Mouse (Mus musculus) liver, embryonic 15.5 days (tissue): ENCODE results near the gene Gm20538. TPM values are rescaled to one million over a fixed set of nuclear protein-coding genes. Genes with fewer than 3 reads are reported as not detected.
A peak's percentile ranks its signal among the peaks of the same experiment; 100 is the strongest.

Experiments
- ATAC-seq: fragments of 200-750 bp; cut with Nextera tagmentation; 2 replicates; pipeline ENCODE4 v1.8.0; 2017; ENCODE audit warnings: moderate number of reproducible peaks, mild to moderate bottlenecking, moderate library complexity; ENCODE audit not compliant: insufficient read depth
- H3K27ac ChIP-seq: fragments of 300-500 bp; sonication (generic); replicated peaks from 2 replicates; pipeline ENCODE4 v1.5.1; 2015; ENCODE audit warnings: mild to moderate bottlenecking, inconsistent platforms
- H3K27me3 ChIP-seq: fragments of 300-500 bp; sonication (generic); 2 replicates; pipeline ENCODE4 v1.6.1; 2015; ENCODE audit warnings: mild to moderate bottlenecking, inconsistent platforms
- H3K36me3 ChIP-seq: fragments of 300-500 bp; sonication (generic); replicated peaks from 2 replicates; pipeline ENCODE4 v1.6.1; 2015; ENCODE audit warnings: moderate library complexity, mild to moderate bottlenecking, inconsistent platforms
- H3K4me1 ChIP-seq: fragments of 300-500 bp; sonication (generic); replicated peaks from 2 replicates; pipeline ENCODE4 v1.6.1; 2015; ENCODE audit warnings: inconsistent platforms
- H3K4me2 ChIP-seq: fragments of 300-500 bp; sonication (generic); 2 replicates; pipeline ENCODE4 v1.6.1; 2015; ENCODE audit warnings: moderate library complexity, mild to moderate bottlenecking, inconsistent platforms
- H3K4me3 ChIP-seq: fragments of 300-500 bp; sonication (generic); replicated peaks from 2 replicates; pipeline ENCODE4 v1.5.1; 2015; ENCODE audit warnings: mild to moderate bottlenecking, inconsistent platforms
- H3K9ac ChIP-seq: fragments of 300-500 bp; sonication (generic); 2 replicates; pipeline ENCODE4 v1.6.1; 2015; ENCODE audit warnings: moderate library complexity, mild to moderate bottlenecking, inconsistent platforms
- H3K9me3 ChIP-seq: fragments of 300-500 bp; sonication (generic); replicated peaks from 2 replicates; pipeline ENCODE4 v1.6.1; 2016; ENCODE audit warnings: inconsistent platforms
- WGBS: fragments of 180-500 bp; shearing (Covaris S2); methylation state at CpG from one replicate; pipeline ENCODE4 v1.1.7; 2015; ENCODE audit warnings: mixed read lengths; ENCODE audit not compliant: insufficient replicate concordance; 5-methylcytosine and 5-hydroxymethylcytosine counted together
- polyA plus RNA-seq: library from polyadenylated mRNA; unstranded; fragments of >200 nt; fragmentation: Nextera tagmentation; extraction: Ambion mirVana; gene quantifications from 2 replicates; pipeline ENCODE4 v1.2.1, GENCODE M21; 2015

The Gm20538 gene
- polyA plus RNA-seq, 1 experiment from 2014 or later: not detected

DNA sequence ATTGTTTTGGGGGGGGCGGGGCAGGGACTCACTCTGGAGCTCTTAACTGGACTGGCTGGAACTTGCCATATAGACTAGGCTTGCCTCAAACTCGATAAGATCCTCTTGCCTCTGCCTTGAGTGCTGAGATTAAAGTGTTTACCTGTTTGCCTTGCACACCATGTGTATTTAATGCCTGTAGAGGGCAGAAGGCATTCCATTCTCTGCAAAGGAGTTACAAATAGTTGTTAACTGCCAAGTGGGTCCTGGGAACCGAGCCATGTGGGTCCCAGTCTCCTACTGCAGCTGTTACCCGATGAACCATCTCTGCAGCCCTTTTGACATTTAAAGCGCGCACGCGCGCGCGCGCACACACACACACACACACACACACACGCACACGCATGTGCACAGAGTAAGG lies 11.4 kb upstream of the Gm20538 start:
- peaks cover 22% of the 10 kb centered on the region for H3K4me1 ChIP-seq
- 88% methylated on average over 14 of the region's 14 CpGs for WGBS
- H3K4me3 ChIP-seq: peak overlapping the region; percentile 83; the same call in 1 of the 2 replicates
- no peak overlapping the region for H3K27ac ChIP-seq
- H3K9me3 ChIP-seq: no peaks in the 10 kb centered on the region
- peaks cover 1% of the 10 kb centered on the region; the same call in 1 of the 2 replicates for H3K27me3 ChIP-seq
- ATAC-seq: no peak
- peaks cover 41% of the 10 kb centered on the region for H3K36me3 ChIP-seq
- peak overlapping the region; percentile 81 for H3K4me2 ChIP-seq
- no peak overlapping the region for H3K9ac ChIP-seq

DNA sequence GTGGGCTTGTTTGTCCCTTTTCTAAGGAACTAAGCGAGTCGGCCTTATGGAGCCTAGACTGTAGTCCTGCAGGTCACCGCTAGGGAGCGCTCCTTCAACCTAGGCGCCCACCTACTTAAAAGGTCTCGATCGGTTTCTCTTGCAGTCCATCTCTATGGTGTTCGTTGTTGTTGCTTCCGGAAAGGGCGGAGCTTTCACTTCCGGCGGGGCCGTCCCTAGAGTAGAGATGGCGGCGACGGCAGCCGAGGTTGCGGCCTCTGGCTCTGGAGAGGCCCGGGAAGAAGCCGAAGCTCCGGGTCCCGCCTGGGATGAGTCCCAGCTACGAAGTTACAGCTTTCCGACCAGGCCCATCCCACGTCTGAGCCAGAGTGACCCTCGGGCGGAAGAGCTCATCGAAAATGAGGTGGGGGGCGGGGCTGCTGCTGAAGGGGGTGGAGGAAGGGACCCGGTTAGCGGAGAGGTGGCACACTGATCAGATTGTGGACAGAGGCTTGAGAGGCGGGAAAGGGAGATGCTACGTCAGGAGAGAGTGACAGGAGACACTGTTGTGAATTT lies 10.1 kb upstream of the Gm20538 start, which contains the start of gene Hif1an:
Gene Hif1an (plus strand): TSS at position 199 of the 555 bp plus-strand sequence.
- peak within 1 kb of the TSS; percentile 83 for H3K4me3 ChIP-seq

DNA sequence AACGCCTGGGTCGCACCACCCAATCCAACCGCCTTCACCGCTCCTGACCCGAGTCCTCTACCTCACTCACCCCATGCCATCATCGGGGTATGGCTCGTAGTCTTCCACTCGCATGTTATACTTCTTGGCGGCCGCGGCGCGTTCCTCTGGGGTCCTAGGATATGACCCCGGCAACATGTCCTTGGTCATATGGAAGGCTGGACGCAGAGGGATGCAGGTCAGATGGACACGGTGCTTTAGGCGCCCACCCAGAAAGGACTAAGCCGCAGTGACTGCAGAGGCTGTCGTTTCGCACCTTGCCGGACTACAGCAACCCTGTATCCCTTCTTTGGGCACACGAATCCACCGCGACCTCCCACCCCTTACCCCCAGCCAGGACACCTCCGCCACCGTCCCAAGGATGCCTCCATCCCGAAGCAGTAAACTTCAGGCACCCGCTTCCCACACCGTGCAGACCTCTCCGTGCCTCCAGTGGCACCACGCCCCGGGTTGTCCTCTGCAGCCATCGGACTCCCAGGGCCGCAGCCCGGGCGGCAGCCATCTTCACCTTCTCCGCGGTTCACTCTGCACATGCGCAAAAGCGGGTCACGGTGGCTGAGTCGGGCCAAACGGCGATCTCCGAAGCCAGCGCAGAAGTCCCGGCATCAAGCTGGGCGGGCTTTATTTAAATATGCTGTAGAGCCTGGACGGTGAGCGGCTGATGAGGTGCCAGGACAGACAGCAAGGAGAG lies 2.4 kb upstream of the Gm20538 start, which contains the start of gene Ndufb8:
Gene Ndufb8 (minus strand): TSS at position 580 of the 730 bp plus-strand sequence.
- Histone ChIP-seq H3K9me3 (no peaks in the 10 kb centered on the region), H3K36me3 (peaks cover 34% of the 10 kb centered on the region), H3K4me2 (peak within 1 kb of the TSS; percentile 84), H3K9ac (peak within 1 kb of the TSS; percentile 88), H3K27me3 (peaks cover 14% of the 10 kb centered on the region; the same call in 1 of the 2 replicates), H3K27ac (peak within 1 kb of the TSS; percentile 72), H3K4me3 (peak within 1 kb of the TSS; percentile 85), H3K4me1 (peaks cover 21% of the 10 kb centered on the region)
- under 1% methylated on average over 50 of the region's 50 CpGs for WGBS
- peak; percentile 88 for ATAC-seq

More for the DNA sequence above, 10.1 kb upstream of the Gm20538 start, which contains the start of gene Hif1an:
- Histone ChIP-seq H3K36me3 (peaks cover 29% of the 10 kb centered on the region), H3K27me3 (peaks cover 14% of the 10 kb centered on the region; the same call in 1 of the 2 replicates), H3K9ac (peak within 1 kb of the TSS; percentile 67), H3K27ac (peak within 1 kb of the TSS; percentile 84), H3K4me2 (peak within 1 kb of the TSS; percentile 81), H3K4me1 (peaks cover 22% of the 10 kb centered on the region), H3K9me3 (no peaks in the 10 kb centered on the region)
- peak; percentile 99 for ATAC-seq
- under 1% methylated on average over 33 of the region's 33 CpGs for WGBS

DNA sequence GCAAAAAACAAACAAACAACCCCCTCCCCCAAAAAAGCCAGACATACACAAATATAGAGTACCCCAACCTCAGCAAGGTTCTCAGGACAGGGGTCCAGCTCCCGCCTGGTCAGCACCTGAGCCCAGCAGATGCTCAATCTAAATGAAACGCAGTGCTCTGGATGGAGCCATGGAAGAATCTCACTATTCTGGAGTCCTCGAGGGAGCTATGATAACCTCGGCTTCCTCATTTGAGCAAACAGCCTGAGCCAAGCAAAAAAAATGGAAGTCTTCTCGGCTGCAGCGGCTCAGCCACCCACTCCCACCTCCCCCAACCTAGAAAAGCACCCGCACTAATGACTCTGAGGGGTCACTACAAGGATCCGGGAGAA lies 1.8 kb upstream of the Gm20538 start:
- Histone ChIP-seq H3K9ac (peak overlapping the region; percentile 88), H3K27me3 (peaks cover 14% of the 10 kb centered on the region; the same call in 1 of the 2 replicates), H3K4me3 (peak overlapping the region; percentile 85), H3K4me2 (peak overlapping the region; percentile 84), H3K36me3 (peaks cover 40% of the 10 kb centered on the region), H3K9me3 (no peaks in the 10 kb centered on the region), H3K4me1 (peaks cover 21% of the 10 kb centered on the region), H3K27ac (peak overlapping the region; percentile 72)
- WGBS: 1% methylated on average over 8 of the region's 8 CpGs
- no peak for ATAC-seq

DNA sequence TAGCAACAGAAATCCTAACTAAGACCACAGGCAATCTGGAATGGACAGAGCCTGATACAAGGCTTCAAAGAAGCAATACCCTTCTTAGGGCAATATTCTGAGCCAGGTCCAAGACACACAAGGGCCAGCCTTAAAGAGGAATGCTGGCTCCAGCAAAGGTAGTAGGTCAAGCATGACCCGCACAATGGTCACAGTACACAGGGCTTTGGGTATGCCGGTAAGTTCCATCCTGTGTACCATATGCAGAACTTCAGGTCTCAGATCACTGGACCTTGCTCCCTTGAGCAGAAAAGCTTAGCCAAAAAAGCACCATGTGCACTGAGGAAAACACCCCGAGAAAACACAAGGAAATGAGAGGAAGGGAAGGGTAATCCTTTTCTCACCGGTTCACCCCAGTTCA lies 655 bp upstream of the Gm20538 start:
- peaks cover 52% of the 10 kb centered on the region for H3K36me3 ChIP-seq

DNA sequence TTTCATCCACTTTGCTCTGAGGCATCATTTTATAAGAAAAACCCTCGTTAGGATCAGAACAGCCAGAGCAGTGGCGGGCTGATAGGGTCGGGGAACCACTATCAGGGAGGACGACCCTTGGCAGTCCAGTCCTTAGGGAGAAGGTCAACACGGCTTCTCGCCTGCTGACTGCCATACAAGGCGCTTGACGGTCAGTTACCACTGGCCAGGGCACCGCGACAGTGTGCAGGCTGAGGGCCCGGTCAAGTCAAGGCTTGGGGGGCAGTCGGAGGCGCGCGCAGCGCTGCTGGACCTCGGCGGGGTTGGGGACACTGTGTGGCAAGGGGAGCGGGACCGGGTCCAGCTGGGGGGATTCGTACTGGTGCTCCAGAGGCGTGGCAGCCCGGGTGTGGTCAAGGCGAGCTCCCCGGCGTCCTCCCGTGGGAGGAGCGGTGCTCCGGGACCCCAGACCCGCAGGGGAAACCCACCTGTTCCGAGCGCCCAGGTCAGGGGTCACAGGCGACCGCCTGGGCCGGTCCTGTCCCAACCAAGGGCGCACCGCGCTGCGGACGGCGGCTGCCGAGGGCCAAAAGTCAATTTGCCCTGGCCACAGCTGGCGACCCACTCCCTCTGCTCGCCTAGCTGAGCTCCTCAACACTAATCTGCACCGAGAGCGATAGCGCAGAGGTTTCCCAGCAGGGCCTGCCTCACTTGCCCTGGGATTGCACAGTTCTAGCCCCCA lies 7.2 kb downstream of the Gm20538 start, which contains the start of gene Sec31b:
Gene Sec31b (minus strand): TSS at position 544 of the 721 bp plus-strand sequence.
- H3K27ac ChIP-seq: no peak within 1 kb of the TSS
- peaks cover 26% of the 10 kb centered on the region; the same call in 1 of the 2 replicates for H3K27me3 ChIP-seq
- WGBS: under 1% methylated on average over 47 of the region's 47 CpGs
- H3K9me3 ChIP-seq: no peaks in the 10 kb centered on the region
- peak within 1 kb of the TSS; percentile 48 for H3K9ac ChIP-seq
- H3K36me3 ChIP-seq: peaks cover 30% of the 10 kb centered on the region
- peak within 1 kb of the TSS; percentile 61 for H3K4me3 ChIP-seq
- peaks cover 15% of the 10 kb centered on the region for H3K4me1 ChIP-seq
- peak within 1 kb of the TSS; percentile 86 for H3K4me2 ChIP-seq
- peak; percentile 42 for ATAC-seq

More for the DNA sequence above, 655 bp upstream of the Gm20538 start:
- Histone ChIP-seq H3K4me3 (no peak overlapping the region), H3K4me2 (no peak overlapping the region), H3K9ac (no peak overlapping the region), H3K9me3 (no peaks in the 10 kb centered on the region), H3K27ac (no peak overlapping the region), H3K4me1 (peaks cover 21% of the 10 kb centered on the region), H3K27me3 (peaks cover 6% of the 10 kb centered on the region; the same call in 1 of the 2 replicates)
- no peak for ATAC-seq
- WGBS: 81% methylated on average over 4 of the region's 4 CpGs

DNA sequence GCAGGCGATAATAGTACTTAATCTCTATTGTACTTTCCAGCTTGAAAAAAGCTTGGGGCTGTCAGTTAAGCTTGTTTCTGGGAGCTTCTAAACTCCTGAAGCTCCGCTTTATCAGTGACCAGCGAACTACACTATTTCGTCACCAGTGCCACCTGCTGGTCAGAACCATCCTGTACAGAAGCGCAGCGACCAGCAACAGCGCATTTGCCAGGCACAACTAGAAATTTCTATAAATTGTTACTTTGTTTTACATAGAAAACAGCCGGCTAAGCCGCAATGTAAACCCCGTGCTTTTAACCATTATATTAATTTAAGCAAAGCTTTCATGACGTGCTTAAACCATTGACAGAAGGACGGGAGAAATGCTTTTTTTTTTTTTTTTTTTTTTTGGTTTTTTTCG lies 7.9 kb downstream of the Gm20538 start:
- Histone ChIP-seq H3K9ac (no peak overlapping the region), H3K4me2 (peak overlapping the region; percentile 86), H3K9me3 (no peaks in the 10 kb centered on the region), H3K4me3 (peak overlapping the region; percentile 61), H3K36me3 (peaks cover 23% of the 10 kb centered on the region), H3K4me1 (peaks cover 15% of the 10 kb centered on the region), H3K27me3 (peaks cover 26% of the 10 kb centered on the region; the same call in 1 of the 2 replicates), H3K27ac (no peak overlapping the region)
- WGBS: under 1% methylated on average over 13 of the region's 13 CpGs
- no peak for ATAC-seq

DNA sequence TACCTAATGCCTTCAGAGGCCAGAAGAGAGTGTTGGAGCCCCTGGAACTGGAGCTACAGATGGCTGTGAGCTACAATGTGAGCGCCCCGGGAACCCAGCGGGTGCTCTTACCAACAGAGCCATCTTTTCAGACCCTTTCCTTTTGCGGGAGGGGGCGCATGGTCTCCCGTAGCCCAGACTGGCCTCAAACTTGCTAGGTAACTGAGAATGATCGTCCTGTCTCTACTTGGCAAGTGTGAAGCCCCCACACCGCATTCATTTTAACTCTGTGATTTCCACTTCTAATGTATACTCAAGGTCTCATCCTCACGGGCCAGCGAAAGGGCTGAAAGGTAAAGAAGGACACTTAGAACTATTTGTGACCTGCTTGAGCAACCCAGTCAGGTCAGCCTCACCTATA lies 8.3 kb downstream of the Gm20538 start:
- no peaks in the 10 kb centered on the region for H3K9me3 ChIP-seq
- no peak for ATAC-seq
- H3K9ac ChIP-seq: no peak overlapping the region
- WGBS: 65% methylated on average over 10 of the region's 10 CpGs
- H3K36me3 ChIP-seq: peaks cover 19% of the 10 kb centered on the region
- H3K4me1 ChIP-seq: peaks cover 15% of the 10 kb centered on the region
- peak overlapping the region; percentile 86 for H3K4me2 ChIP-seq
- no peak overlapping the region for H3K27ac ChIP-seq
- no peak overlapping the region for H3K4me3 ChIP-seq
- H3K27me3 ChIP-seq: peaks cover 26% of the 10 kb centered on the region; the same call in 1 of the 2 replicates

DNA sequence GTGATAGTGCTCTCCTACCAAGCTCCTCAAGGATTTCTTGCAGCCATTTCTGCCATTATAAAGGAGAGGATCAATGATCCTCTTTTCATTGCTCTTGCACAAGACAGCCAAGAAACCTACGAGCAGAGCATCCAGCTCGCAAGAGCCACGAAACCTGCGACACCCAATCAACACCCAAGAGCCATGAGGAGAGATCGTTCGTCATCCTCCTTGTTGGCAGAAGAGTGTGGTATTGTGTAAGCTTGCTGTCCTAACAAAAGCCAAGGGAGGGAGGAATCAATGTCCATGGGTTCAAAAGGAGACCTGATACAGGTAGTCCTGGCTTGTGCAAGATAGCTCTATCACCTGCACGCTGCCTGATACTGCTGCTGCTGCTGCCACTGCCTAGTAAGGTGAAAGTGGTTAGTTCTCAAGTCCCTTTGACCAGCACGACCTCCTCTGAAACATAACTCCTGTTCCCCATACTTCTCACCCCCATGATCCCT lies 9.9 kb downstream of the Gm20538 start:
- Histone ChIP-seq H3K9me3 (no peaks in the 10 kb centered on the region), H3K27ac (no peak overlapping the region), H3K4me2 (no peak overlapping the region), H3K9ac (no peak overlapping the region), H3K4me3 (no peak overlapping the region), H3K36me3 (0 out of 2 replicates have a peak, but pooled peaks cover 2% of the 10 kb centered on the region), H3K27me3 (peaks cover 26% of the 10 kb centered on the region; the same call in 1 of the 2 replicates), H3K4me1 (peaks cover 15% of the 10 kb centered on the region)
- WGBS: 72% methylated on average over 8 of the region's 8 CpGs
- ATAC-seq: no peak

DNA sequence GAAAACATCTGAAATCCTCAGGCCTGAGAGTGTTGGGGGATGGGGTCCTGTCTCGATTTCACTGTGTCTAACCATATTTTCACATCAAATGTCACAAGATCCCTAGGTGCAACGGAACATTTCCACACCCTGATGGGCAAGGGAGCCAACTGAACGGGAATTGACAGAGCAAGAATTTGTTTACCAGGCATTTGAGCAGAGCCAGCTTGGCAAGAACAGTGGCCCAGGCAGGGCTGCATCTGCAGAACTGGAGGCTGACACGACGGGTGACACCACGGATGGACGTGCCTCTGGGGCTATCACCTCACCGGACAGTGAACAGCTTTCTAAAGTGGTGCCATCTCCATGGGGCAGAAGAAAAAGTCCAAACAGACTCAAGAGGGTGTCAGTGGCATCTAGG lies 15.2 kb downstream of the Gm20538 start:
- no peak overlapping the region for H3K9ac ChIP-seq
- no peak overlapping the region for H3K4me2 ChIP-seq
- no peaks in the 10 kb centered on the region for H3K4me1 ChIP-seq
- no peaks in the 10 kb centered on the region for H3K36me3 ChIP-seq
- no peak overlapping the region for H3K27ac ChIP-seq
- no peaks in the 10 kb centered on the region for H3K27me3 ChIP-seq
- no peak overlapping the region for H3K4me3 ChIP-seq
- ATAC-seq: no peak
- no peaks in the 10 kb centered on the region for H3K9me3 ChIP-seq
- WGBS: 71% methylated on average over 8 of the region's 8 CpGs
